Mouse (Mus musculus) hindbrain, postnatal 0 days (tissue): ENCODE data around the gene Eif2ak3. TPM values are rescaled to one million over a fixed set of nuclear protein-coding genes. Genes with fewer than 3 reads are reported as not detected.
A peak's percentile ranks its signal among the peaks of the same experiment; 100 is the strongest.

ENCODE experiments used
- ATAC-seq: fragments of 200-750 bp; cut with Nextera tagmentation; 2 replicates; pipeline ENCODE4 v1.8.0; 2017; ENCODE audit warnings: mild to moderate bottlenecking, moderate TSS enrichment, moderate library complexity
- DNase-seq: peaks from one replicate; pipeline ENCODE4 v3.0.0-alpha.2; 2015; ENCODE audit warnings: low spot score
- H3K27ac ChIP-seq: fragments of 300-500 bp; sonication (generic); 2 replicates; pipeline ENCODE4 v1.5.1; 2014; ENCODE audit warnings: mild to moderate bottlenecking
- H3K27me3 ChIP-seq: fragments of 300-500 bp; sonication (generic); 2 replicates; pipeline ENCODE4 v1.6.1; 2014; ENCODE audit warnings: low read length, mixed read lengths; ENCODE audit not compliant: insufficient read depth
- H3K36me3 ChIP-seq: fragments of 300-500 bp; sonication (generic); 2 replicates; pipeline ENCODE4 v1.6.1; 2014; ENCODE audit warnings: low read length, mixed read lengths; ENCODE audit not compliant: insufficient read depth
- H3K4me1 ChIP-seq: fragments of 300-500 bp; sonication (generic); 2 replicates; pipeline ENCODE4 v1.6.1; 2014; ENCODE audit warnings: antibody characterized with exemption, low read length, mixed read lengths; ENCODE audit not compliant: insufficient read depth
- H3K4me2 ChIP-seq: fragments of 300-500 bp; sonication (generic); 2 replicates; pipeline ENCODE4 v1.6.1; 2014; ENCODE audit warnings: low read depth, mild to moderate bottlenecking, low read length, moderate library complexity, mixed read lengths
- H3K4me3 ChIP-seq: fragments of 300-500 bp; sonication (generic); 2 replicates; pipeline ENCODE4 v1.5.1; 2014; ENCODE audit warnings: low read length
- H3K9ac ChIP-seq: fragments of 300-500 bp; sonication (generic); replicated peaks from 2 replicates; pipeline ENCODE4 v1.6.1; 2014; ENCODE audit warnings: mild to moderate bottlenecking, low read length, moderate library complexity, mixed read lengths
- H3K9me3 ChIP-seq: fragments of 300-500 bp; sonication (generic); 2 replicates; pipeline ENCODE4 v1.6.1; 2016; ENCODE audit warnings: low read length, mixed read lengths
- CTCF ChIP-seq: IDR thresholded peaks from 2 replicates; pipeline ENCODE4 v1.5.1; 2016; ENCODE audit warnings: antibody characterized with exemption, control low read depth, low read depth
- WGBS: fragments of 180-500 bp; shearing (Covaris S2); extraction: QIAGEN DNeasy Blood & Tissue Kit; methylation state at CpG from one replicate; pipeline ENCODE4 v1.1.7; 2014; 5-methylcytosine and 5-hydroxymethylcytosine counted together
- polyA plus RNA-seq: library from polyadenylated mRNA; unstranded; fragments of >200 nt; fragmentation: Nextera tagmentation; extraction: Ambion mirVana; gene quantifications from 2 replicates; pipeline ENCODE4 v1.2.1, GENCODE M21; 2015
- total RNA-seq: library from RNA; depleted of rRNA; stranded (reverse); fragments of >200 nt; gene quantifications from 2 replicates; pipeline ENCODE4 v1.2.3, GENCODE M21; 2014

Eif2ak3 gene
- total and polyA plus RNA-seq, 2 experiments from 2014 or later, result 7.6 to 18.3 TPM

DNA sequence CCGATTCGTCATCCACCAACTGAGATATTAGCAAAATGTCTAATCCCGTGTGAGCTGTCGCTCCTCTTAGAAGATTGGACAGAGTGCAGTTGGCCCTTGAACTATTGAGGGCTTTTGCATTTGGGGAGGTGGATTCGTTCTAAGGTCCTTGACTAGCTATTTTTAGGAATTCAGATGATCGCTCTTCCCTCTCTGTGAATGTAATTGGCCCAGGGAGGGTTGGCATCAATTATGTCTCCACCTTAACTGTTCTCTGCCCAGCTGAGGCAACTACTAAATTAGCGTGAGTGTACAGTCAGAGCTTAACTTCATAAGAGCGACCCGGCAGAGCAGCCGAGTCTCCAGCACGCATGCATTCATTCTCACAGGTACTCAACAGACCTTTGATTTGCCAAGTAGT, 43.7 kb downstream of the Eif2ak3 start:
- no peaks in the 10 kb centered on the region for H3K4me1 ChIP-seq
- H3K4me3 ChIP-seq, result no peak overlapping the region
- H3K36me3 ChIP-seq, result peaks cover 55% of the 10 kb centered on the region
- no peaks in the 10 kb centered on the region for H3K9me3 ChIP-seq
- H3K4me2 ChIP-seq, result no peak overlapping the region
- H3K27ac ChIP-seq, result no peak overlapping the region
- no peaks in the 10 kb centered on the region for H3K27me3 ChIP-seq
- no peak overlapping the region for H3K9ac ChIP-seq
- WGBS, result 81% methylated on average over 11 of the region's 11 CpGs
- DNase-seq, result no peak
- no peak for TF ChIP-seq CTCF
- no peak for ATAC-seq

- Histone ChIP-seq H3K4me1 (no peaks in the 10 kb centered on the region), H3K9me3 (no peaks in the 10 kb centered on the region), H3K27ac (no peak overlapping the region), H3K4me2 (no peak overlapping the region), H3K27me3 (no peaks in the 10 kb centered on the region), H3K36me3 (peaks cover 29% of the 10 kb centered on the region; the same call in 1 of the 2 replicates), H3K9ac (no peak overlapping the region), H3K4me3 (no peak overlapping the region)
- no peak for TF ChIP-seq CTCF
- DNase-seq (no peak), ATAC-seq (no peak)
- WGBS, result 77% methylated on average over 6 of the region's 6 CpGs
Observed at GRCm38 (mm10) chr6:70898166-70898565, 53.9 kb downstream of the Eif2ak3 start.

DNA sequence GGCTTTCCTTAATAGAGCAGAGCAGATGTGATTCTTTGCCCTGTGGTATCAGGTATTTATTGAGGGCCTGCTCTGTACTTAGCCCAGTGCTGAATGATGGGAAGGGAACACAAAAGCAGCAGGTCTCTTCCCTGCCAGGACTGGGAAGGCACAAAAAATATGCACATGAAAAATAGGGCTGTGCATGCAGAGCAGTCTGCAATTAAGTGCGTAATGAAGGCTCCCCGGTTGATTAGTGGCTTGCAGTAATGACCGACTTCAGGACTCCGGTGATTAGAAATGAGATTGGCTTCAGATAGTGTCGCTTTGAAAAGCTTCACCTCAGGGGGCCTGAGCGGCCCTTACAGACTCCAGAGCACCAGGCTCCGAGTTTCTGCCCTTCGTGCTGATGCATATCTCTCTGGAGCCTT, 55.3 kb downstream of the Eif2ak3 start:
- no peak overlapping the region for H3K4me2 ChIP-seq
- TF ChIP-seq CTCF, result no peak
- no peak overlapping the region for H3K9ac ChIP-seq
- WGBS, result 30% methylated on average over 8 of the region's 8 CpGs
- H3K9me3 ChIP-seq, result no peaks in the 10 kb centered on the region
- H3K4me1 ChIP-seq, result no peaks in the 10 kb centered on the region
- no peak overlapping the region for H3K4me3 ChIP-seq
- H3K27me3 ChIP-seq, result no peaks in the 10 kb centered on the region
- no peak overlapping the region for H3K27ac ChIP-seq
- DNase-seq (peak; percentile 10), ATAC-seq (0 out of 2 replicates have a peak, but pooled peaks have one; percentile 17)
- H3K36me3 ChIP-seq, result peaks cover 29% of the 10 kb centered on the region; the same call in 1 of the 2 replicates

GRCm38 (mm10) chr6:70903689-70904088, 59.4 kb downstream of the Eif2ak3 start:
- Histone ChIP-seq H3K9me3 (no peaks in the 10 kb centered on the region), H3K27me3 (no peaks in the 10 kb centered on the region), H3K4me1 (no peaks in the 10 kb centered on the region), H3K36me3 (peaks cover 26% of the 10 kb centered on the region; the same call in 1 of the 2 replicates), H3K4me2 (no peak overlapping the region), H3K4me3 (no peak overlapping the region), H3K9ac (no peak overlapping the region), H3K27ac (no peak overlapping the region)
- 73% methylated on average over 5 of the region's 5 CpGs for WGBS
- DNase-seq (no peak), ATAC-seq (no peak; the same call in 1 of the 2 replicates)
- no peak for TF ChIP-seq CTCF

DNA sequence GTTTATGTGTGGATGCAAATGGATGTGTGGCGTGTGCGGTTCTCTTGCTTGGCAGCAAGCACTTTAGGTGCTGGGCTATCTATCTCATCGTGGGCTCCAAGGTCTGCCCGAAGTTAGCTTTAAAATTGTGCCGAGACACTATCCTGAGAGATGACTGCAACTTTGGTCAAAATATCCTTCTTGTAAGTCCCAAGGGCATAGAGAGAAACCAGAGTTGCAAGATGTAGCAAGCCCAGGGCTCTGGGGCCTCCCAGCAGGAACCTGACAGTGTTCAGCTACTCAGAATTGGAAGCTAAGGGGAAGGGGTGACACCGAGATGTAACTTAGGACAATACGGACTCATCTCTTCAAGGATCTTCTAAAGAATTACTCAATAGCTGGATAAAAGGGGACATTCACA, 65.3 kb downstream of the Eif2ak3 start:
- H3K36me3 ChIP-seq, result peaks cover 10% of the 10 kb centered on the region; the same call in 1 of the 2 replicates
- H3K4me1 ChIP-seq, result no peaks in the 10 kb centered on the region
- H3K27me3 ChIP-seq, result no peaks in the 10 kb centered on the region
- no peak overlapping the region for H3K27ac ChIP-seq
- DNase-seq (no peak), ATAC-seq (no peak)
- H3K4me2 ChIP-seq, result no peak overlapping the region
- no peaks in the 10 kb centered on the region for H3K9me3 ChIP-seq
- no peak overlapping the region for H3K9ac ChIP-seq
- H3K4me3 ChIP-seq, result no peak overlapping the region
- no peak for TF ChIP-seq CTCF
- WGBS, result 83% methylated on average over 7 of the region's 7 CpGs

DNA sequence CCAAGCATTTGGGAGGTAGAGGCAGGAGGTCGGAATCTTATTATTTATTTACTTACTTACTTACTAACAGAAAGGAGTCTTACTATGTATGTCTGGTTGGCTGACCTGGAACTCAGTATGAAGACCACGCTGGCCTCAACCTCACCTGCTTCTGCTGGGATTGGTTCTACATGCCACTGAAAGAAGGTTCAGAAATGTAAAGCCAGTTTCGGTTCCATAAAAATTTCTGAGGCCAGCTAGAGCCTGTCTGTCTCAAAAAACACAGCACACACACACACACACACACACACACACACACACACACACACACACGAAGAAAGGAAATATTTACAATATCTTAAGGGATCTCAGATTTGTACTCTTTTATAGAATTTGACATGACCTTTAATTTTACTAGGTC, 66.0 kb downstream of the Eif2ak3 start:
- H3K4me3 ChIP-seq, result no peak overlapping the region
- no peaks in the 10 kb centered on the region for H3K9me3 ChIP-seq
- no peaks in the 10 kb centered on the region for H3K27me3 ChIP-seq
- H3K4me2 ChIP-seq, result no peak overlapping the region
- ATAC-seq (no peak), DNase-seq (no peak)
- H3K36me3 ChIP-seq, result peaks cover 8% of the 10 kb centered on the region; the same call in 1 of the 2 replicates
- no peak overlapping the region for H3K9ac ChIP-seq
- no peak overlapping the region for H3K27ac ChIP-seq
- no peak for TF ChIP-seq CTCF
- WGBS, result 74% methylated on average over 4 of the region's 4 CpGs
- H3K4me1 ChIP-seq, result no peaks in the 10 kb centered on the region

DNA sequence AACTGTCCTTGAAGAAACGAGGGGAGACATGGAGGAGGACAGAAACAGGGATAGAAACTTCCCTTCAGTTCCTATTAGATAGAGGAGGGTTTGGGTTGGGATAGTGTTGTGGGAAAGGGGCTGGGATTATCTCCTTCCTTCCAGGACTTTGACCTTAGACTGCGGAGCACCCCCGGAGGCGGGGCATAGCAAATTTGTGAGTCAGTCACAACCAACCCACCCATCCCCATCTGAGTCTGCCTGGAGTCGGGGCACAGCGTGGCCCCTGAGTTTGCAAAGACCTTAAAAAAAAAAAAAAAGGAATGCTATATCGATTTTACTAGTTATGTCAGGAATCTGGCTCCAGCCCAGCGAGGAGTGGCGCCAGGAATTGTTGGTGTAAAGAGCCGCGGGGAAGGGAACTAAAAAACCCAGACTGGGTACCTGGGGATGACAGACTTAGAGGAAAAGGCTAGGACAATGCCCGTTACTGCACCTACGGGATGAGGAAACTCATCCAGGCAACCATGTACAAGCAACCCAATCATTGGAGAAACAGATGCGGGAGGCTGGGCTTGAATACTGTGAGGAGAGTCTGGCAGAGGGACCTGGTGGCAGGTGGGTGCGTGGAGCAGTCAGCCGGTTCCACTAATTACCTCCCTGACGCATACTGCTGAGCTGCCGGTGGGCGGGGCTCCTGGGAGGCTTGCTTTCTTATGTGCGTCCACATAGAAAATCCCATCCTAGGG, 67.5 kb downstream of the Eif2ak3 start:
- Histone ChIP-seq H3K27ac (no peak overlapping the region), H3K4me3 (peak overlapping the region; percentile 20), H3K27me3 (no peaks in the 10 kb centered on the region), H3K4me1 (no peaks in the 10 kb centered on the region), H3K4me2 (peak overlapping the region; percentile 49), H3K9me3 (no peaks in the 10 kb centered on the region), H3K9ac (no peak overlapping the region), H3K36me3 (no peaks in the 10 kb centered on the region)
- WGBS, result 11% methylated on average over 20 of the region's 20 CpGs
- ATAC-seq, result peak; percentile 85
- TF ChIP-seq CTCF, result no peak
- DNase-seq, result peak; percentile 59
